Comparison of ENCODE assay signal across 8 mouse cellular contexts in the genomic region with DNA sequence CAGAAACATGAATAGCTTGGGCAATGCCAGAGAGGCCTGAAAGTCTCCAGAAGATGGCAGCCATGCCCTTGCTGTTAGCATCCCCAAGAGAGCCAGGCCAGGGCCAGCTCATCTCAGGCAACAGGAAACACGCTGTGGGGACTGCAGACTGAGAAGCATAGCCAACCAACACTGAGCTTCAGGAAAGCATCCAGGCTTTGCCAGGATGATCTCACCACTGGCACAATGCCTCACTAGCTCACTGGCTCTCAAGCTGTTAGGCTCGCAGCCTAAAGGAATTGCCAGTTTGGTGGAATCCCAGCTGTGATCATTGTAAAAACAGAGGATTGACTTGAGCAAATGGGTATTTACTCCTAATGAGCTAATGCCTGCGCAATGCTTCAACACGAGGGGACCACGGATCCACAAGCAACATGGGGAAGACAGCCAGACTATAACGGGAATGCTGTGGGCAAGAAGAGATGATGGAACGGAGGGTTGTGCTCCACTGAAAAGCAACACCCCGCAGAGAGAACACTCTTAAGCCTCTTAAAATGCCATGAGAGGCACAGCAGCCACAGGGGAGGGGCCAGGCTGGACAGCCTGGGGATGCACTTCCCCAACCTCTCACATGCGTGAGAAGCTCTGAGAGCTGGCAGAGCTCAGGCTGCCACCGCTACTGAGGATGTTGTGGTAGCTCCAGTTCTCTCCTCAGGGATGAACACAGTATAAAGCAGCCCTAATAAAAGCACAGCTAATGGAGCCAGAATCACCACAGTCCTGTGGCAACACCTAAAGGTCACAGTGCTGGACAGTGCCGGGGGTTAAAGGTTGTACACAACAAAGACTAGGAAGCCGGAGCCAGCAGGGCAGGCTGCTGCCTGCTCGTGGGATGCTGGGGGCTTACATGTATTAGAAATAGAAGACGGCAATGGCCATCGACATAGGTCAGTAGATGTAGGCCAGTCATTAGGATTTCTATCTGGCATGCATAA. TPM values are rescaled to one million over a fixed set of nuclear protein-coding genes. Genes with fewer than 3 reads are reported as not detected.
DNase-seq lines count a peak whose midpoint lies in the region; ATAC-seq lines count a peak whose summit lies in the region.

No protein-coding gene starts in this region.

- H3K9ac ChIP-seq in hindbrain, embryonic 16.5 days (ENCODE audit: low read depth, low read length): no peak overlapping the region
- peak overlapping the region; percentile 22; the same call in 1 of the 2 replicates for H3K9ac ChIP-seq in midbrain, embryonic 16.5 days (ENCODE audit: low read depth, low read length)

- peak; percentile 95 for ATAC-seq in cerebellum, adult (ENCODE audit: insufficient number of reproducible peaks, low FRiP score, low TSS enrichment)
- peak; percentile 92 for ATAC-seq in hindbrain, embryonic 16.5 days
- ATAC-seq in midbrain, embryonic 16.5 days: peak; percentile 89

- peak; percentile 99 for DNase-seq in NIH3T3 (ENCODE audit: low read depth)
- peak; percentile 85 for DNase-seq in frontal cortex, postnatal 10 days (ENCODE audit: low spot score in 2 of 2)
- peak; percentile 87 to 94 for DNase-seq in left cerebral cortex, postnatal 10 days (ENCODE audit: extremely low spot score in 1 of 2, low spot score in 2 of 2)
- DNase-seq in urinary bladder, adult 2 months (ENCODE audit: low spot score): peak; percentile 36
- no peak for DNase-seq in spleen, postnatal 4 days (ENCODE audit: low spot score in 2 of 2)

- 45% methylated on average over 15 of the region's 15 CpGs for WGBS in hindbrain, embryonic 16.5 days
- 25% methylated on average over 15 of the region's 15 CpGs for WGBS in midbrain, embryonic 16.5 days

- peaks cover 3% of the 10 kb centered on the region; the same call in 1 of the 2 replicates for H3K36me3 ChIP-seq in hindbrain, embryonic 16.5 days (ENCODE audit: control insufficient read depth, insufficient read depth, low read length)
- H3K36me3 ChIP-seq in midbrain, embryonic 16.5 days (ENCODE audit: control insufficient read depth, insufficient read depth, low read length): peaks cover 1% of the 10 kb centered on the region; the same call in 1 of the 2 replicates

- intact Hi-C loops in left cerebral cortex, postnatal 10 days (cut with DNase I): loop anchor here (5.0 kb wide), 2 partner anchors 67 to 117 kb away; partner anchors contain the start of gene Ggt5

- peaks cover 6% of the 10 kb centered on the region for H3K4me1 ChIP-seq in hindbrain, embryonic 16.5 days (ENCODE audit: control insufficient read depth, insufficient read depth, low read depth, low read length)
- peaks cover 11% of the 10 kb centered on the region for H3K4me1 ChIP-seq in midbrain, embryonic 16.5 days (ENCODE audit: control insufficient read depth, insufficient read depth, low read length)

- H3K27me3 ChIP-seq in hindbrain, embryonic 16.5 days (replicated peaks; ENCODE audit: control insufficient read depth, insufficient read depth, low read length): no peaks in the 10 kb centered on the region
- no peaks in the 10 kb centered on the region for H3K27me3 ChIP-seq in midbrain, embryonic 16.5 days (ENCODE audit: control insufficient read depth, insufficient read depth, low read depth, low read length)

- H3K27ac ChIP-seq in hindbrain, embryonic 16.5 days (ENCODE audit: low read depth, low read length): peak overlapping the region; percentile 48
- peak overlapping the region; percentile 51 for H3K27ac ChIP-seq in midbrain, embryonic 16.5 days (ENCODE audit: low read length)

- peak overlapping the region; percentile 3; the same call in 1 of the 2 replicates for H3K4me2 ChIP-seq in hindbrain, embryonic 16.5 days (ENCODE audit: low read length)
- no peak overlapping the region for H3K4me2 ChIP-seq in midbrain, embryonic 16.5 days (ENCODE audit: low read length)

- H3K9me3 ChIP-seq in hindbrain, embryonic 16.5 days (ENCODE audit: control insufficient read depth, low read length): no peaks in the 10 kb centered on the region
- no peaks in the 10 kb centered on the region for H3K9me3 ChIP-seq in midbrain, embryonic 16.5 days (replicated peaks; ENCODE audit: control insufficient read depth, low read length, poor library complexity, severe bottlenecking)

- H3K4me3 ChIP-seq in hindbrain, embryonic 16.5 days (ENCODE audit: low read length): no peak overlapping the region
- H3K4me3 ChIP-seq in midbrain, embryonic 16.5 days (ENCODE audit: low read depth, low read length): no peak overlapping the region

RNA-seq across cellular contexts. Expression of gene Cabin1, which starts 59.6 kb away (rescaled TPM):
- polyA plus RNA-seq in hindbrain, embryonic 16.5 days (2015; fragmentation: Nextera tagmentation; extraction: Ambion mirVana): 30.9 and 35.5 TPM in 2 replicates
- 10 to 100 TPM; 83.7 to 84.3 TPM for total RNA-seq in left cerebral cortex, postnatal 10 days (2021)
- polyA plus RNA-seq in midbrain, embryonic 16.5 days (2015; fragmentation: Nextera tagmentation; extraction: Ambion mirVana): 32.7 and 36.1 TPM in 2 replicates
- 32.9 and 41.2 TPM in 2 replicates for polyA plus RNA-seq in urinary bladder, adult 2 months (2012; rRNA removed)

Comparison
In these comparisons a context has a peak if more than half of its experiments do, and no peak if none do; other contexts are left out.
1. DNase-seq: peak in NIH3T3 (single experiment), frontal cortex, postnatal 10 days (2 of 2), left cerebral cortex, postnatal 10 days (2 of 2) and urinary bladder, adult 2 months (single experiment); none in spleen, postnatal 4 days (0 of 2).
2. Peak in every context shown above with its lines, with median percentiles within 50 percentile points of each other: ATAC-seq.